Mouse (Mus musculus): ENCODE measurements around the gene Ap5m1. TPM values are rescaled to one million over a fixed set of nuclear protein-coding genes. Genes with fewer than 3 reads are reported as not detected.

The Ap5m1 gene
- polyA plus RNA-seq (2014; fragmentation: Nextera tagmentation; extraction: Ambion mirVana): 30.1 TPM in 2 replicates

GRCm38 (mm10) chr14:49065529-49066273, at the start of gene Ap5m1:
Gene Ap5m1, plus strand, starts transcription at chr14:49066097.
- no peaks in the 10 kb centered on the region for H3K27me3 ChIP-seq (ENCODE audit: control insufficient read depth, insufficient read depth, low read length)
- WGBS: under 1% methylated on average over 42 of the region's 62 CpGs
- peak within 1 kb of the TSS; percentile 73 for H3K4me3 ChIP-seq (ENCODE audit: low read depth, low read length)
- H3K27ac ChIP-seq (replicated peaks; ENCODE audit: low read depth, low read length): peak within 1 kb of the TSS; percentile 90
- peak within 1 kb of the TSS; percentile 40 for H3K4me2 ChIP-seq (ENCODE audit: low read depth, low read length)
- peak within 1 kb of the TSS; percentile 93 for H3K9ac ChIP-seq (replicated peaks; ENCODE audit: low read length)
- ATAC-seq (replicated peaks; ENCODE audit: insufficient number of reproducible peaks, low FRiP score, low TSS enrichment, low read depth) (peak; percentile 80), DNase-seq (ENCODE audit: low spot score) (peak; percentile 52)
- no peaks in the 10 kb centered on the region for H3K36me3 ChIP-seq (replicated peaks; ENCODE audit: control insufficient read depth, insufficient read depth, low read depth, low read length)
- H3K4me1 ChIP-seq (ENCODE audit: control insufficient read depth, insufficient read depth, low read length): no peaks in the 10 kb centered on the region
- no peaks in the 10 kb centered on the region for H3K9me3 ChIP-seq (replicated peaks; ENCODE audit: control insufficient read depth, low read length)

- no peak overlapping the region for H3K4me2 ChIP-seq (ENCODE audit: low read depth, low read length)
- no peak overlapping the region for H3K4me3 ChIP-seq (ENCODE audit: low read depth, low read length)
- no peaks in the 10 kb centered on the region for H3K27me3 ChIP-seq (ENCODE audit: control insufficient read depth, insufficient read depth, low read length)
- DNase-seq (ENCODE audit: low spot score) (no peak), ATAC-seq (replicated peaks; ENCODE audit: insufficient number of reproducible peaks, low FRiP score, low TSS enrichment, low read depth) (no peak)
- no peak overlapping the region for H3K27ac ChIP-seq (replicated peaks; ENCODE audit: low read depth, low read length)
- no peaks in the 10 kb centered on the region for H3K4me1 ChIP-seq (ENCODE audit: control insufficient read depth, insufficient read depth, low read length)
- no peak overlapping the region for H3K9ac ChIP-seq (replicated peaks; ENCODE audit: low read length)
- 93% methylated on average over 5 of the region's 5 CpGs for WGBS
- peaks cover 3% of the 10 kb centered on the region; the same call in 1 of the 2 replicates for H3K36me3 ChIP-seq (replicated peaks; ENCODE audit: control insufficient read depth, insufficient read depth, low read depth, low read length)
- H3K9me3 ChIP-seq (replicated peaks; ENCODE audit: control insufficient read depth, low read length): no peaks in the 10 kb centered on the region
Measured at GRCm38 (mm10) chr14:49019765-49020164, 46.1 kb upstream of the Ap5m1 start.

GRCm38 (mm10) chr14:49027040-49027778, 38.7 kb upstream of the Ap5m1 start:
- H3K36me3 ChIP-seq (replicated peaks; ENCODE audit: control insufficient read depth, insufficient read depth, low read depth, low read length): peaks cover 2% of the 10 kb centered on the region; the same call in 1 of the 2 replicates
- WGBS: 91% methylated on average over 6 of the region's 6 CpGs
- H3K4me3 ChIP-seq (ENCODE audit: low read depth, low read length): no peak overlapping the region
- no peak overlapping the region for H3K27ac ChIP-seq (replicated peaks; ENCODE audit: low read depth, low read length)
- DNase-seq (ENCODE audit: low spot score): no peak
- H3K9me3 ChIP-seq (replicated peaks; ENCODE audit: control insufficient read depth, low read length): no peaks in the 10 kb centered on the region
- no peak for ATAC-seq (replicated peaks; ENCODE audit: insufficient number of reproducible peaks, low FRiP score, low TSS enrichment, low read depth)
- no peak overlapping the region for H3K4me2 ChIP-seq (ENCODE audit: low read depth, low read length)
- no peaks in the 10 kb centered on the region for H3K27me3 ChIP-seq (ENCODE audit: control insufficient read depth, insufficient read depth, low read length)
- no peak overlapping the region for H3K9ac ChIP-seq (replicated peaks; ENCODE audit: low read length)
- no peaks in the 10 kb centered on the region for H3K4me1 ChIP-seq (ENCODE audit: control insufficient read depth, insufficient read depth, low read length)

- no peak for ATAC-seq (replicated peaks; ENCODE audit: insufficient number of reproducible peaks, low FRiP score, low TSS enrichment, low read depth)
- Histone ChIP-seq H3K36me3 (replicated peaks; ENCODE audit: control insufficient read depth, insufficient read depth, low read depth, low read length) (peaks cover 2% of the 10 kb centered on the region; the same call in 1 of the 2 replicates), H3K27ac (replicated peaks; ENCODE audit: low read depth, low read length) (no peak overlapping the region), H3K4me2 (ENCODE audit: low read depth, low read length) (no peak overlapping the region), H3K4me3 (ENCODE audit: low read depth, low read length) (no peak overlapping the region), H3K27me3 (ENCODE audit: control insufficient read depth, insufficient read depth, low read length) (no peaks in the 10 kb centered on the region), H3K9ac (replicated peaks; ENCODE audit: low read length) (no peak overlapping the region), H3K4me1 (ENCODE audit: control insufficient read depth, insufficient read depth, low read length) (no peaks in the 10 kb centered on the region), H3K9me3 (replicated peaks; ENCODE audit: control insufficient read depth, low read length) (no peaks in the 10 kb centered on the region)
- 83% methylated on average over 3 of the region's 3 CpGs for WGBS
- DNase-seq (ENCODE audit: low spot score): peak; percentile 31
Measured at GRCm38 (mm10) chr14:49027779-49028368, 38.0 kb upstream of the Ap5m1 start.

DNA sequence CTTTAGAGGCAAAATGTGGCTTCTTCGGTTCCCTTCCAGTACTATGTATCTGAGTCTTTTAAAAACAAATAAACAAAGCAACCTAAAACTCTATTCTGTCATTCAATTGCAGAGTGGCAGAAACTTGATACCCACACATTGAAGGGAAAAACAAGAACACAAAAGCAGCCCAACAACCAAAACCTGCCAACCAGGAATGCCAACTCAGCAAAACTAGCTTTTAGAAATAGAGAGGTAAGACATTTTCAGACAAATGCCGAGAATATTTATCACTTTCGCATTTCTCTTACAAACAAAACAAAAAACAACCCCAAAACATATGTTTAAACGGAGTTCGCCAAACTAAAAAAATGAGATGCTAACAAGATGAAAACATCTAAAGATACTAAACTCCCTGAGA, 36.9 kb upstream of the Ap5m1 start:
- Histone ChIP-seq H3K36me3 (replicated peaks; ENCODE audit: control insufficient read depth, insufficient read depth, low read depth, low read length) (peaks cover 2% of the 10 kb centered on the region; the same call in 1 of the 2 replicates), H3K27ac (replicated peaks; ENCODE audit: low read depth, low read length) (no peak overlapping the region), H3K4me1 (ENCODE audit: control insufficient read depth, insufficient read depth, low read length) (no peaks in the 10 kb centered on the region), H3K9me3 (replicated peaks; ENCODE audit: control insufficient read depth, low read length) (no peaks in the 10 kb centered on the region), H3K4me2 (ENCODE audit: low read depth, low read length) (no peak overlapping the region), H3K4me3 (ENCODE audit: low read depth, low read length) (no peak overlapping the region), H3K27me3 (ENCODE audit: control insufficient read depth, insufficient read depth, low read length) (no peaks in the 10 kb centered on the region), H3K9ac (replicated peaks; ENCODE audit: low read length) (no peak overlapping the region)
- DNase-seq (ENCODE audit: low spot score): no peak
- WGBS: 86% methylated on average over 5 of the region's 5 CpGs
- no peak for ATAC-seq (replicated peaks; ENCODE audit: insufficient number of reproducible peaks, low FRiP score, low TSS enrichment, low read depth)

DNA sequence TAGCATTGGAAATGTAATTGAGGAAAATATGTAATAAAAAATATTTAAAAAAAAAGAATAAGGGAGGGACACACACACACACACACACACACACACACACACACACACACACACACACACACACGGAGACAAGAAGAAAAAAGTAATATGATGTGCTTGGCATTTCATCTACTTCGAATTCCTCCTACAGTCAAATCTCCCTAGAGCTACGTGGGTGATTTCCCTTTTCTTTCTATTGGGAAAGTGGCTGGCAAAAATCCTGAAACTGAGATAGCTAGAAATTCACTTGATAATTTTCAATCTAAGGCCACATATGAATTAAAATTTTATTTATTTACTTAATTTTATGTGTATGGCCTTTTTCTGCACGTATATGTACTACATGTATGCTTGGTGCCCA, 20.3 kb upstream of the Ap5m1 start:
- DNase-seq (ENCODE audit: low spot score) (no peak), ATAC-seq (replicated peaks; ENCODE audit: insufficient number of reproducible peaks, low FRiP score, low TSS enrichment, low read depth) (no peak)
- Histone ChIP-seq H3K27me3 (ENCODE audit: control insufficient read depth, insufficient read depth, low read length) (no peaks in the 10 kb centered on the region), H3K27ac (replicated peaks; ENCODE audit: low read depth, low read length) (no peak overlapping the region), H3K4me1 (ENCODE audit: control insufficient read depth, insufficient read depth, low read length) (no peaks in the 10 kb centered on the region), H3K36me3 (replicated peaks; ENCODE audit: control insufficient read depth, insufficient read depth, low read depth, low read length) (no peaks in the 10 kb centered on the region), H3K4me3 (ENCODE audit: low read depth, low read length) (no peak overlapping the region), H3K9me3 (replicated peaks; ENCODE audit: control insufficient read depth, low read length) (no peaks in the 10 kb centered on the region), H3K4me2 (ENCODE audit: low read depth, low read length) (no peak overlapping the region), H3K9ac (replicated peaks; ENCODE audit: low read length) (no peak overlapping the region)
- 91% methylated on average over 4 of the region's 4 CpGs for WGBS

DNA sequence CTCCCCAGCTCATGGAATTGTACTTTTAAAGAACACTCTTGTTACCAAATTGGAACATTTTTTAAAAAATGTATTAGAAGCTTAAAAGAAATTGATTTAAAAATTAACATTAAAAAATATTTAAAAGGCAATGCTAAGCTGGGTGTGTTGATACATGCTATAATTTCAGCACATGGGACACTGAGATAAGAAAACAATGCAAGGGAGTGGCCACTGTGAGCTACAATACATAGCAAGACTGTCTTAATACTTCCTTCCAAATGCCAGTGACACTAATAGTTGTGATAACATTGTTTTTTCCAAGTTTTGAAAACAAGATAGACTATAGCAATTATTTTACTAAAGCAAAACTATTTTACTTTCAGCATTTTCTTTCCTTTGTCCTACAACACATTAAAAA, 16.4 kb upstream of the Ap5m1 start:
- no peaks in the 10 kb centered on the region for H3K9me3 ChIP-seq (replicated peaks; ENCODE audit: control insufficient read depth, low read length)
- no peak for DNase-seq (ENCODE audit: low spot score)
- H3K36me3 ChIP-seq (replicated peaks; ENCODE audit: control insufficient read depth, insufficient read depth, low read depth, low read length): no peaks in the 10 kb centered on the region
- H3K9ac ChIP-seq (replicated peaks; ENCODE audit: low read length): no peak overlapping the region
- no peak for ATAC-seq (replicated peaks; ENCODE audit: insufficient number of reproducible peaks, low FRiP score, low TSS enrichment, low read depth)
- H3K27me3 ChIP-seq (ENCODE audit: control insufficient read depth, insufficient read depth, low read length): no peaks in the 10 kb centered on the region
- no peak overlapping the region for H3K4me2 ChIP-seq (ENCODE audit: low read depth, low read length)
- H3K4me1 ChIP-seq (ENCODE audit: control insufficient read depth, insufficient read depth, low read length): no peaks in the 10 kb centered on the region
- no peak overlapping the region for H3K27ac ChIP-seq (replicated peaks; ENCODE audit: low read depth, low read length)
- H3K4me3 ChIP-seq (ENCODE audit: low read depth, low read length): no peak overlapping the region

DNA sequence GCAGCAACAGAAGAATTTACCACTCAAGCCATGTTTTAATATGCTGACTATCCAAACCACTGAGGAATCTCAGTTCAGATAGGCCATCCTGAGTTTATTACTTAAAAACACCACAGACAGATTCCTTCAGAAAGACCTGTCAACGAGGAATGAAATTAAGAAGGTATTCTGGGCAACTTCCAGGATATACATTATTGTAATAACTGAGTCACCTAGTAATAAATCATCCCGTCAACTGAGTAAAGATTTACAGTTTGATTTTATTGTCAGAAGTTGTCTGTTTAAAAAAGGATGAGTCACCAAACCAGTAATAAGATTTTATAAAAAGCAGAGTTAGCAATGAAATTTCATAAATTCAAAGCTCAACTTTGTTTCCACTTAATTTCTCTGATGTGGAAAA, 2.1 kb upstream of the Ap5m1 start:
- DNase-seq (ENCODE audit: low spot score) (no peak), ATAC-seq (replicated peaks; ENCODE audit: insufficient number of reproducible peaks, low FRiP score, low TSS enrichment, low read depth) (no peak)
- no peak overlapping the region for H3K4me2 ChIP-seq (ENCODE audit: low read depth, low read length)
- H3K9ac ChIP-seq (replicated peaks; ENCODE audit: low read length): no peak overlapping the region
- H3K4me3 ChIP-seq (ENCODE audit: low read depth, low read length): no peak overlapping the region
- no peaks in the 10 kb centered on the region for H3K27me3 ChIP-seq (ENCODE audit: control insufficient read depth, insufficient read depth, low read length)
- H3K36me3 ChIP-seq (replicated peaks; ENCODE audit: control insufficient read depth, insufficient read depth, low read depth, low read length): no peaks in the 10 kb centered on the region
- no peaks in the 10 kb centered on the region for H3K9me3 ChIP-seq (replicated peaks; ENCODE audit: control insufficient read depth, low read length)
- WGBS: 87% methylated on average over 2 of the region's 2 CpGs
- no peaks in the 10 kb centered on the region for H3K4me1 ChIP-seq (ENCODE audit: control insufficient read depth, insufficient read depth, low read length)
- H3K27ac ChIP-seq (replicated peaks; ENCODE audit: low read depth, low read length): no peak overlapping the region

Data from embryonic facial prominence, embryonic 11.5 days (tissue).